Mouse (Mus musculus): ENCODE measurements at regions not wholly inside any gene's neighbourhood (a gene's known extent, or its start where the extent isn't known, plus 50 kb on each side); places are given as distances from the start of the nearest gene placed in this dataset.

- H3K4me3 ChIP-seq, result no peak overlapping the region
- no peaks in the 10 kb centered on the region; the same call in 1 of the 2 replicates for H3K27me3 ChIP-seq (ENCODE audit: low read depth, poor library complexity, severe bottlenecking)
These were observed 235.4 kb upstream of the Dynlrb2 start for GRCm38 (mm10) chr8:116269393-116269792.

GRCm38 (mm10) chr8:116268685-116269084 is 236.1 kb upstream of the Dynlrb2 start:
- H3K9me3 ChIP-seq (replicated peaks), result no peaks in the 10 kb centered on the region
- no peak overlapping the region for H3K27ac ChIP-seq (replicated peaks)
- H3K36me3 ChIP-seq, result no peaks in the 10 kb centered on the region
- 89% methylated on average over 2 of the region's 2 CpGs for WGBS
- no peak for DNase-seq (ENCODE audit: low spot score)
- no peak overlapping the region for H3K4me3 ChIP-seq
- peaks cover 9% of the 10 kb centered on the region; the same call in 1 of the 2 replicates for H3K4me1 ChIP-seq
- no peaks in the 10 kb centered on the region; the same call in 1 of the 2 replicates for H3K27me3 ChIP-seq (ENCODE audit: low read depth, poor library complexity, severe bottlenecking)

More at GRCm38 (mm10) chr8:116269393-116269792, 235.4 kb upstream of the Dynlrb2 start:
- Histone ChIP-seq H3K9me3 (replicated peaks) (no peaks in the 10 kb centered on the region), H3K4me1 (peaks cover 9% of the 10 kb centered on the region; the same call in 1 of the 2 replicates), H3K36me3 (no peaks in the 10 kb centered on the region), H3K27ac (replicated peaks) (no peak overlapping the region)
- no peak for DNase-seq (ENCODE audit: low spot score)

DNA sequence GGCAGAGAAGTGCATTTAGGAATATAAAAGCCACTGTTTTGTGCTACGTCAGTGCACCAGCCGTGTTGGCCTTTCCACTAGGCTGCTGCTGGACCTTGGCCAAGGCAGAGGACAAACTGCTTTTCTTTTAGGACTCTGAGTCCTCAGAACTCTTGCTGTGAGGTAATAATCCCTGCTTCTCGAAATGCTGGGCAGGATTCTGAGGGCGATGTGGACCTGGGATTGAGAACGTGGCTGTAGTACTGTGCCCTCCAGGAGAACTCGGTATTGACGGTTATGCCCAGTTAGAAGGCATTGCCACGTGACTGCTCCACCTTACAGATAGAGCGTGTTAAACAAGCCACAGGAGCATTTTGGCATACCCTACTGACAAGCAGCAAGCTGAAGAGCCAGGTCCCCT is 236.6 kb upstream of the Dynlrb2 start:
- H3K4me3 ChIP-seq, result no peak overlapping the region
- H3K36me3 ChIP-seq, result no peaks in the 10 kb centered on the region
- no peaks in the 10 kb centered on the region for H3K9me3 ChIP-seq (replicated peaks)
- H3K27me3 ChIP-seq (ENCODE audit: low read depth, poor library complexity, severe bottlenecking), result no peaks in the 10 kb centered on the region; the same call in 1 of the 2 replicates
- WGBS, result 80% methylated on average over 9 of the region's 9 CpGs
- peaks cover 9% of the 10 kb centered on the region; the same call in 1 of the 2 replicates for H3K4me1 ChIP-seq
- no peak overlapping the region for H3K27ac ChIP-seq (replicated peaks)
- no peak for DNase-seq (ENCODE audit: low spot score)

DNA sequence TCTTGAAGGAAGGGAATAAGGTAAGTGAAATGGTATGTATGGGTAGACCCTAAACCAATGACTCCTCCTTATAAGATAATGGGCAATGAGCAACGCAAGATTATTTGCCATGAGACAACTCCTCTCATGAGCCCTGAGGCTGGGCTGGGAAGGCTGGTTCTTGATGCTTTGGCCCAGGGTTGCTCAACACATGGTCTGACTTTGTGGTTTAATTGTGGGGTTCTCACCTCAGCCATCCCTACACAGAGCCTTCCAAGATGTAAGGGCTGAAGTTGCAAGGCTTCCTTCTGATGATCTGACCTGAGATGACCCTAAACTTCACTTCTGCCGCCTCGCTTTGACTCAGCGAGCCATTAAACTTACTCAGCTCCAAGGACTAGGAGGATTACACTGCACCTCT is 237.8 kb upstream of the Dynlrb2 start:
- Histone ChIP-seq H3K4me1 (peaks cover 8% of the 10 kb centered on the region; the same call in 1 of the 2 replicates), H3K27me3 (ENCODE audit: low read depth, poor library complexity, severe bottlenecking) (no peaks in the 10 kb centered on the region), H3K9me3 (replicated peaks) (no peaks in the 10 kb centered on the region), H3K27ac (replicated peaks) (no peak overlapping the region), H3K36me3 (no peaks in the 10 kb centered on the region), H3K4me3 (no peak overlapping the region)
- 63% methylated on average over 4 of the region's 4 CpGs for WGBS
- no peak for DNase-seq (ENCODE audit: low spot score)

DNA sequence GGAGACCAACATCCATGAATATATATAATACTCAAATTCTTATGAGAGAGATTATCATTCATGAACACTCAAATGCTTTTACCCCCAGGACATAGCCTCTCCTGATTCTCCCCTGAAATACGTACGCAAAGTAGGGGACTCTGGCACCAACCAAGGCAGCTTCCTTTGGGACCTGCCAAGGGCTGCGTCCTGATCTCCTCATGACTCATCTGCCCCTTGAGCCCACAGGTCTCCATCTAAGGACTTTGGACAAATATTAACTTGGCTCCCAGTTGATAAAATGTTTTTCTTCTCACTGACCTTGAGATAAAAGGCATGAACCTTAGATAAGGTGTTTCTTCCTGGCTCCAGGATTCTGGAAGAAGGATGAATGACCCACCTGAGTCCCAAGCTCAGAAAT is 239.2 kb upstream of the Dynlrb2 start:
- WGBS, result 88% methylated on average over 3 of the region's 3 CpGs
- Histone ChIP-seq H3K27ac (replicated peaks) (no peak overlapping the region), H3K4me1 (peaks cover 3% of the 10 kb centered on the region; the same call in 1 of the 2 replicates), H3K9me3 (replicated peaks) (no peaks in the 10 kb centered on the region), H3K27me3 (ENCODE audit: low read depth, poor library complexity, severe bottlenecking) (no peaks in the 10 kb centered on the region), H3K4me3 (no peak overlapping the region), H3K36me3 (no peaks in the 10 kb centered on the region)
- no peak for DNase-seq (ENCODE audit: low spot score)

DNA sequence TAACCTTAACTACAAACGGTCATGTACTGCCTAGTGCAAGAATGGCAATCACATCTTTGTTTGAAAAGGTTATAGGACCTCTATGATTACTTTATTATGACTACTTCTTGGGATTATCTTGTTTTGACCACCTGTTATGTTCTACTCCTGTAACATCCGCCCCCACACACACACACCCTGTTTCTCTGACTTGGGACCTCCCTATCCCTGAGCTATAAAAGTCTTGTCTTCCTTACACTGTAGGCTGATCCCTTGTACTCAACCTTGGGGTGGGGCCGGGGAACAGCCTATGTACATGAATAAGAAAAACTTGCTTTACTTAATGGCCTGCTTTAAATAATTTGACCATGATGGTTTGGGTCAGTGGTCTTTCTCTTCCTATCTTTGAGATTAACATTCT is 240.7 kb upstream of the Dynlrb2 start:
- H3K27ac ChIP-seq (replicated peaks), result no peak overlapping the region
- no peaks in the 10 kb centered on the region for H3K27me3 ChIP-seq (ENCODE audit: low read depth, poor library complexity, severe bottlenecking)
- H3K4me3 ChIP-seq, result no peak overlapping the region
- no peak for DNase-seq (ENCODE audit: low spot score)
- H3K9me3 ChIP-seq (replicated peaks), result no peaks in the 10 kb centered on the region
- no peaks in the 10 kb centered on the region for H3K36me3 ChIP-seq
- 88% methylated on average over 3 of the region's 3 CpGs for WGBS
- peaks cover 3% of the 10 kb centered on the region; the same call in 1 of the 2 replicates for H3K4me1 ChIP-seq

DNA sequence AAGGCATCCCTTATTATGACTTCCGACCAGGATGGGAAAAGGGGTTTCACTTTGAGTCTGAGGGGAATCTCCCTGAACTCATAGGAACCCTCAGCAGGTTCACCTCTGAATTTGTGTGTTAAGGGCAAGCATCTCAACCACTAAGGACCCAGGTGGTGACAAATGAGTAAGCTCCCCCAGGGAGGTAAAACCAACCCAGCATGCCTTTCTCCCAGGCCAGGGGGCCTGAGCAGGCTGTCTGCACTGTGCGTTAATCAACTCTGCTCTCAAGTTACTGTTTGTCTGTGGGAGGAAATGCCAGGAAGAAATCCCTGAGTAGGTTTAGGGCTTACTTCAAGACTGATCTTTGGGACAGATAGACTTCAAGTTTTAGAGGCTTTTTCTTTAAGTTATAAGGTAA is 243.5 kb upstream of the Dynlrb2 start:
- peaks cover 6% of the 10 kb centered on the region; the same call in 1 of the 2 replicates for H3K4me1 ChIP-seq
- no peaks in the 10 kb centered on the region for H3K36me3 ChIP-seq
- no peaks in the 10 kb centered on the region for H3K27me3 ChIP-seq (ENCODE audit: low read depth, poor library complexity, severe bottlenecking)
- H3K4me3 ChIP-seq, result no peak overlapping the region
- no peaks in the 10 kb centered on the region for H3K9me3 ChIP-seq (replicated peaks)
- WGBS, result 49% methylated on average over 2 of the region's 2 CpGs
- no peak for DNase-seq (ENCODE audit: low spot score)
- H3K27ac ChIP-seq (replicated peaks), result no peak overlapping the region

GRCm38 (mm10) chr8:116255398-116255797 is 249.4 kb upstream of the Dynlrb2 start:
- H3K36me3 ChIP-seq, result no peaks in the 10 kb centered on the region
- no peak for DNase-seq (ENCODE audit: low spot score)
- 0 out of 2 replicates have a peak, but pooled peaks cover 4% of the 10 kb centered on the region for H3K4me1 ChIP-seq
- no peaks in the 10 kb centered on the region for H3K27me3 ChIP-seq (ENCODE audit: low read depth, poor library complexity, severe bottlenecking)
- H3K9me3 ChIP-seq (replicated peaks), result no peaks in the 10 kb centered on the region
- H3K4me3 ChIP-seq, result no peak overlapping the region
- H3K27ac ChIP-seq (replicated peaks), result no peak overlapping the region
- WGBS, result 85% methylated on average over 5 of the region's 5 CpGs

GRCm38 (mm10) chr8:116252455-116253216 is 252.1 kb upstream of the Dynlrb2 start:
- H3K27ac ChIP-seq (replicated peaks), result no peak overlapping the region
- no peaks in the 10 kb centered on the region for H3K36me3 ChIP-seq
- no peak overlapping the region for H3K4me3 ChIP-seq
- H3K4me1 ChIP-seq, result no peaks in the 10 kb centered on the region
- no peaks in the 10 kb centered on the region for H3K9me3 ChIP-seq (replicated peaks)
- 72% methylated on average over 7 of the region's 7 CpGs for WGBS
- no peak for DNase-seq (ENCODE audit: low spot score)
- no peaks in the 10 kb centered on the region for H3K27me3 ChIP-seq (ENCODE audit: low read depth, poor library complexity, severe bottlenecking)

DNA sequence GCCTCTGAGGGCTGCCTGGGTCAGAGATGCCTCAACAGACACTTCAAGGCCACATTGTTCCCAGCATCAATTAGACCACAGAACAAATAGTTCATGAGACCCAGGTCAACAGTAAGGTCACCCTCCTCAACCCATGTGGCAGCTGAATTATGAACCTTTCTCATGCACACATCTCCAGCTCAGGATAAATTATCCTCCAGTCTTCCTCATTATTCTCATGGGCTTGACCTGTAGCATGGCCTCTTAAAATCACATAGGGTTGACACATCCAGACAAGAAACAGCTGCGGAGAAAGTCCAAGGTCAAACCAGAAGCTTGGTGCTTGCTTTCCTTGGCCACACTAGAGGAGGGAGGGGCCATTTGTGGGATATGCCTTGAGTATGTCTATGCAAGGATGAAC is 256.4 kb upstream of the Dynlrb2 start:
- Histone ChIP-seq H3K4me1 (peaks cover 10% of the 10 kb centered on the region; the same call in 1 of the 2 replicates), H3K36me3 (no peaks in the 10 kb centered on the region), H3K9me3 (replicated peaks) (no peaks in the 10 kb centered on the region), H3K4me3 (no peak overlapping the region), H3K27ac (replicated peaks) (no peak overlapping the region), H3K27me3 (ENCODE audit: low read depth, poor library complexity, severe bottlenecking) (no peaks in the 10 kb centered on the region)
- 86% methylated on average over 1 of the region's 1 CpGs for WGBS
- no peak for DNase-seq (ENCODE audit: low spot score)

DNA sequence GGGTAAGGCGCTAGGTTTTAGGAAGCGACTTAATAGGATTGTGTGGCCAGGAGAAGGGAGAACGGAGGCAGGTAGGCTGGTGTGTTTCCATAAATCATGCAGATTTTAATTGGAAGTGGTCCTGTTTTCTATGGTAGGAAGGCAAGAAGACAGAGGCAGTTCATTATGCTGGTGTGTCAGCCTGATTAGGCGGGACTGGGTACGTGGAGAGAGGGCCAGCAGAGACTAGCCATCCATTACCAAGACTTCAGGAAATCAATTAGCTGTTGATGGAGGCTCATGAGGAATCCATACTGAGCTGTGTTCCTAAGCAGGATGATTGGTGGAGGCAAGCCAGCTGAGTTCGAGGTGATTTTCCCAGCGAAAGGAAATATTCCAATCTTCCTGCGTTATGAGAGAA is 261.3 kb upstream of the Dynlrb2 start:
- Histone ChIP-seq H3K4me1 (peaks cover 11% of the 10 kb centered on the region; the same call in 1 of the 2 replicates), H3K27ac (replicated peaks) (no peak overlapping the region), H3K9me3 (replicated peaks) (no peaks in the 10 kb centered on the region), H3K36me3 (no peaks in the 10 kb centered on the region), H3K27me3 (ENCODE audit: low read depth, poor library complexity, severe bottlenecking) (peaks cover 9% of the 10 kb centered on the region), H3K4me3 (no peak overlapping the region)
- WGBS, result 75% methylated on average over 8 of the region's 8 CpGs
- DNase-seq (ENCODE audit: low spot score), result no peak

DNA sequence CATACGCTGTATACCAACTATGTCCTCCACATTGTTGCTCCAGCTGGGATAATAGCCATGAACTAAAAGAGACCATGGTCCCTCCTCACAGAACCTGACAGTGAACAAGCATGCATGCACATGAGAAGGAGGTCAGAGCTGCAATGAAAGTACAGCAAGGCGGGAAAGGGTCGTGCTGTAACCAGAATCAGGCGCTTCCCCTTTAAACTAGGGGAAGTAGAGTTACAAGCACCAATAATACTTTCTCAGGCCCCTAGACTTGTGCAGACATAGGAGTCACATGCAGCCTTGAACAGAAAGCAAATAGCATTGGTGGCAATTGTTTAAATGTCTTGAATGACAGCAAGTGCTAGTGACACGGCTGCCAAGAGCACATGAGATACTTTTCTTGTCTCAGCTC is 261.8 kb upstream of the Dynlrb2 start:
- no peak for DNase-seq (ENCODE audit: low spot score)
- Histone ChIP-seq H3K27ac (replicated peaks) (no peak overlapping the region), H3K4me3 (no peak overlapping the region), H3K4me1 (peaks cover 11% of the 10 kb centered on the region; the same call in 1 of the 2 replicates), H3K9me3 (replicated peaks) (no peaks in the 10 kb centered on the region), H3K27me3 (ENCODE audit: low read depth, poor library complexity, severe bottlenecking) (peaks cover 9% of the 10 kb centered on the region), H3K36me3 (no peaks in the 10 kb centered on the region)
- whole genome bisulfite sequencing, result 92% methylated on average over 5 of the region's 5 CpGs

DNA sequence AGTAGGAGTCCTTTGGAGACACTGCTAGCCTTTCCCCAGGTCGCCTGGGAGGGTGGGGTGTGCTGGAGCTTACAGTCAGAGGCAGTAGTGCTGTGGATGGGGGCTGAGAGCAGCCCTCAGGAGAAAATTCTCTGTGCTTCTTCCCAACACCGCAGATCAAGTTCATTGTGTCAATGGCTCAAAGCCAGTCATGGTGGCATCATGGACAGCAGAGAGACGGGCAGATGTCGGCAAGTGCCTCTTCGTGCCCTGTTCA is 262.9 kb upstream of the Dynlrb2 start:
- Histone ChIP-seq H3K36me3 (no peaks in the 10 kb centered on the region), H3K27ac (replicated peaks) (no peak overlapping the region), H3K9me3 (replicated peaks) (no peaks in the 10 kb centered on the region), H3K27me3 (ENCODE audit: low read depth, poor library complexity, severe bottlenecking) (peaks cover 9% of the 10 kb centered on the region), H3K4me1 (peaks cover 11% of the 10 kb centered on the region; the same call in 1 of the 2 replicates), H3K4me3 (no peak overlapping the region)
- DNase-seq (ENCODE audit: low spot score), result no peak
- WGBS, result 87% methylated on average over 5 of the region's 5 CpGs
